Mouse (Mus musculus) cerebellum, postnatal 36 days (tissue): ENCODE measurements around the gene Myof.

Source experiments
- DNase-seq, 2 experiments: peaks; one replicate each; pipeline ENCODE4 v3.0.0; 2021 to 2022; ENCODE audit warnings: mixed read lengths in 2 of 2

Gene Myof

DNA sequence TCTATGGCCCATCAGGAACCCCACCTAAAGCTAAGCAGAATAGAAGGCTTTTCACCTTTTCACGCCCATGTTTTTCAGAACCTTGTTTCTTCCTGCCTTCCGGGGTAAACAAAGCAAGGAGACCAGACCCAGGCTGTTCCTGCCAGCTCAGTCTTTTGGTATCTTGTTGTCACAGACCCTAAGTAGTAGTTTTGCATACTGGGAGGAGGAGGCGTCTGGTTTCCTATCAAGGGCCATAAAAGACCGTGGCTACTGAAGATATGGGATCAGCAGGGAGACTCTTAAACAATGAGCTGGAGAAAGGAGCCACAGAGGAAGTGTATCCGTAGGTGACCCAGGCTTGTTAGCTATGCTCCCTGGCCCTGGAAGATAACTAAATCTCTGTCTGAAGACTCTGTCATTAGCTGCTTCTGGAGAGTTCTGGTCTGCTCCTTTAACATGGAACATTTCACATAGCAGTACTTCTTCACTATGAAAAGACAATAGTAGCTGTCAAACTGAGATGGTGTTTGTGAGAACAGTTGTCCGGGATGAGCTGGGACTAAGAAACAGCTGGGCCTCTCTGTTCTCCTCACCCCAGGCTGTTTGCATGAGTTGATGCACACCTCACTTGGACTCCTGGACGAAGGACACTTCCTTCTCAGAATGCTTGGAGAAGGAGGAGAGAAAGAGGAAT is 184.8 kb downstream of the Myof start:
- no peak for DNase-seq

- no peak for DNase-seq
Measured at GRCm38 (mm10) chr19:37852056-37852455, 191.3 kb downstream of the Myof start.

DNA sequence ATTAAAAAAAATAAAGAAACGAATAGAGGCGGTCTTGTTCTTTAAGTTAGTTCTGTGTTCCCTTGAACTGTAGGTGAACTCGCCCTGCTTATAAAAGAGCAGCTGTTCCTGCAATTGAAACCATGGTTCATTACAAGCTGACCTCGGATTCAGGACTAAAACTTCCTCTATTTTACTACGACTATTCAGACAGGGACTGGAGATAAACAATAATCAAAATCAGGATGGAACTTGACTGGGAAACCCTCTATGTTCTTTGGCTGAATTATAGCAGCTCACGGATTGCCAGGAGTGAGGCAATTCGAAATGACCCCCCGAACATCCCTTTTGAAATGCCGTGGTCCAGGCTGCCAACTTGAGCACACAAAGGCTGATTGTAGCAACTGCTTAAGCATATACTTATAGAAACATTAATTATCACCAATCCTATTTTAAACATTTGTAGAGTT is 191.8 kb downstream of the Myof start:
- DNase-seq: no peak
